Mouse (Mus musculus) kidney, postnatal 14 days (tissue): Measurements from ENCODE around the gene Ubald1.

Experiments used
- DNase-seq: peaks from one replicate; pipeline ENCODE4 v3.0.0; 2022; ENCODE audit warnings: mixed read lengths

Ubald1 gene

DNA sequence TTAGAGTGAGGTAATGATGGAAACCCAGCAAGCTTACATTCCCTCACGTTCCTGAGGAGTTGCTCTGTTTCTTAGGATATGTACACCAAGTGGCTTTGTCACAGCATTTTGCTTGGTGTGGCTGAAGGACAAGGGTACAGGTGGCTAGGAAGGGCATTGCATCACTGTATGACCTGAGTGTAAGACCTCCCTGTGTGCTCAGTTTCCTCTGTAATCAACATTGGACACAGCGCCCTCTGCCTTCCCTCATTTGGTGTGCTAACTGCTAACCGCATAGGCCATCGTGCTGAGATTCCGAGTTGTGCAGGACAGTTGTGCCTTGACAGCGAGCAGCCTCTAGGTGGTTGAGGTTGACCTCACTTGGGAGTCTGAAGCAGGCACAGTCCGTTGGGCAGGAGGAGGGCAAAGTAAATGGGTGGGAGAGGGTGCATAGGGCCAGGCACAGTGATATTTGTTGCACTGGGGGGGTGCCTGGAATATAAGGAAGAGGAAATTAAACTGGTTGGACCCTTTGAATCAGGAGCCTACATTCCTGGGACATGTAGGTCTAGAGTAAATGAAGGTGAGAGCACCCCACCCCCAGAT, 17.1 kb upstream of the Ubald1 start:
- no peak for DNase-seq

- DNase-seq: peak; percentile 71
These were observed 16.3 kb upstream of the Ubald1 start for GRCm38 (mm10) chr16:4896249-4897027.

DNA sequence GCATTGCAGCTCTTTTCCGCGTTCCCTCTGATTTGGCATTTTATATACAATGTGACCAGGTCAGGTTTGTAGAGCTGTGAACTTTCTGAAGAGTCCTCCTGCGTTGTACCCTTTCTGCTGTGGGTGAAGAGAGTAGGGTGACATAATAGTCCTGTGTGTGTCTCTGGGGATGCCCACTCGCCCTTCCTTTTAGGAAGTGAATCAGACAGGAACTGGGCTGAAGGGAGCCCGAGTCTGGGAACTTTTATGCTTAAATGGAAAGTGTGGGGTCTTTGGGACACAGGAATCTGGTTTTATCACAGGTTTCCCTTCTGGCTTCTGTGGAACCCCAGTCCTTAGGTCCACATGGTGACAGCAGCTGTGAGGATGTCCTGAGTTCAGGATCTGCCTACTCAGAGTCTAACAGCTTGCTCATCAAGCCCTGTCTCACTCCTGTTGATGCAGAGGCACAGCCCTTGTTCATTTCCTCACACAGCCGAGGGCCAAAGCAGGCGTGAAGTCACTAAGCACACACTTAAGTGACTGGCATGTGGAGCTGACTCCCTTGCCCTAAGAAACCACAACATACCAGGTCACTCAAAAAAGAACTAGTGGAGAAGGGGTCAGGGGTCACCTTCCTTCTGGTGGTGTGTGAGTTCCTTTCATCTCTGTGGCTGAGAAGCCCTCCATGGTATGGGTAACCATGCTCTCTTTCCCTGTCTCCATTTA, 14.2 kb upstream of the Ubald1 start:
- no peak for DNase-seq

- DNase-seq: no peak
These were observed 12.1 kb upstream of the Ubald1 start for GRCm38 (mm10) chr16:4892171-4892570.

DNA sequence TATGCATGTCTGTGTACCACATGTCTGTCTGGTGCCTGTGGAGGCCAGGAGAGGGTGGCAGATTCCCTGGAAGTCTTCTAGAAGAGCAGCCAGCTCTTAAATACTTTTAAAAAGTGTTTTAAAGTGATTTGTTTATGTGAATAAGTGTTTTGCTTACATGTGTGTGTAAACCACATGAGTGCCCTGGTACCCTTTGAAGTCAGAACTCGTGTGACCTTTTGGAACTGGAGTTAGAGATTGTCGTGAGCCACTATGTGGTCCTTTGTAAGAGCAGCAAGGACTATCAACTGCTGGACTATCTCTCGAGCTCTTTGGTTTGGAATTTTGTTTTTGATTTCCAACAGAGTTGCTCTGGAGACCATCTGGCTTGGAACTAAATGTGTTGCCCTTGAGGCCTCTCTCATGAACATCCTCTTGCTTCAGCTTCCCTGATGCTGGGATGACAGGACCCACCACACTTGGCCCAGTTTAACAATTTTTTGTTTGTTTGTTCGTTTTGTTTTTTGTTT, 10.1 kb upstream of the Ubald1 start:
- DNase-seq: no peak

DNA sequence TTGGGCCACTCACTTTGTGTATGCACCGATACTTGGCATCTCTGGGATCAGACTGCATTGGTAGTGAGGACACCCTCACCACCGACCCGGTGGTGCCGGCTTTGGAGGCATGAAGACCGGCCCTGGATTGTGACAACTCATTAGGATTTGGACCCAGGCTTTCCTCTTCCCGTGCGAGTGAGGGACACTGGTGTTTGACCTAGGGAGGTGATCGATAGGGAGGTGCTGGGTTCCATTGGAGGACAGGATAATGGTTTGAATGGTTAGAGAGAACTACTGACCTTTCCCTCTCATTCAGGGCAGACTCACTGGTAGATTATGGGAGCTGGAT, 6.5 kb upstream of the Ubald1 start:
- no peak for DNase-seq

GRCm38 (mm10) chr16:4885760-4886689, 5.9 kb upstream of the Ubald1 start, which contains the start of gene Mgrn1:
Gene Mgrn1, plus strand, starts transcription at chr16:4886249.
- peak; percentile 94 for DNase-seq

- no peak for DNase-seq
These were observed 4.8 kb upstream of the Ubald1 start for GRCm38 (mm10) chr16:4884930-4885329.

DNA sequence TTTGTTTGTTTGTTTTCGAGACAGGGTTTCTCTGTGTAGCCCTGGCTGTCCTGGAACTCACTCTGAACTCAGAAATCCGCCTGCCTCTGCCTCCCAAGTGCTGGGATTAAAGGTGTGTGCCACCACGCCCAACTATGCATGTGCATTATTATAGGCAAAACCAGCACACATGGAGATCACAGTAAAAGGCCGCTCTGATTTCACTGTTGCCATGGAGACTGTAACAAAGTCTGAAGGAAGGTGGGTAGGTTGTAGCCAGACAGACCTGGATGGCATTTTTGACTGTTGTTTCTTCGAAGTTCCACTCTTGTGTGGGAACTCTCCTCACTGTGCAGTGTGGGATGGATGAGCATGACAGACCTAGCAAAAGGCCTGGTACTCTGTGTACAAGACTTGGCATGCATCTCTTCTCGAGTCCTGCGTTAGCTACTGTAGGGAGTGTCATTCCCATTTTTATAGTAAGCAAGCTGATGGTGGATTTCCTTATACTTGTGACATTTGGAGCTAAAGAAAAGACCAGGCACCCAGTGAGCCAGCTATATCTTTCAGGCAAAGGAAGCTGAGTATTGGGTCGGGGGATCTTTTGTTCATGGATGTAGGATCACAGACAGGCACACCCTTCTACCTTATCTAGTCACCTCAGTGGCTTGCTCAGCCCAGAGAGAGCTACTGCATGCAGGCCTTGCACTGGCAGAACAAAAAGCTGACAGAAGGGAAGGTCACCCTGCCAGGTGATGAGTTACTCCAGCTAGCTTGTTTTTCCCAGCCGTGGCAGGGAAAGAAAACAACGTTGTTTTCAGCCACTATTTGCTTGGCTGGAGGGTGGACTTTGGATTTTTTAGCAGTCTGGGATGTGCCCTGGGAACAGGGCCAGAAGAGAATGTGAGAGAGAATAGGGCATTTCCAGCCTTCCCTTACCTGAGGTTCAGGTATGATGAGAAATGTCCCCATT, 1.6 kb upstream of the Ubald1 start:
- DNase-seq: peak; percentile 72

- peak; percentile 94 for DNase-seq
These were observed 399 bp downstream of the Ubald1 start for GRCm38 (mm10) chr16:4879708-4880124.

DNA sequence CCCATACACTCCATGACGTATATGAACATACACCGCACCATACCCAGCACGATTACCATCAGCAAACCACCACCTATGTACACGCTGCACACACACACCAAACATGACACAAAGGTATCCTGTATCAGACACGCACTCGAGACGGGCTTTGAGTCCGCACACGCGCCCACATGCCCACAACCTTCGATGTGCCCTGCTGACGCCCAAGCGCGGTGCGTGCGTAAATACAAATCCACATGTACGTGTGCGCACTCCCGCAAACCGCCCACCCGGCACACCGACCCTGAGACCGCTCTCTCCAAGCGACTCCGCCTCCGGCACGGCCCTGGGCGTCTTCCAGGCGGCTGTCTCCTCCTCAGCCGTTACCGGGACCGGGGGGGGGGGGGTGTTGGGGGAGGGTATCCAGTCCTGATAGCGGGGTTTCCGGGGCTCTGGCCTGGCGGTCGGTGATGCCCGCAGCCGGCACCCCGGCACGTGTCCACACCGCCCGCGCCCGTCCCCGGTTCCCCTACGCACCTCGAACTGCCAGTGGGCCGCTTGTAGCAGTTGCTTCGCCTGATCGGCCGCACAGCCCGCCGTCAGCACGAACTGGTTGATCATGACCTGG, 911 bp downstream of the Ubald1 start:
- no peak for DNase-seq

DNA sequence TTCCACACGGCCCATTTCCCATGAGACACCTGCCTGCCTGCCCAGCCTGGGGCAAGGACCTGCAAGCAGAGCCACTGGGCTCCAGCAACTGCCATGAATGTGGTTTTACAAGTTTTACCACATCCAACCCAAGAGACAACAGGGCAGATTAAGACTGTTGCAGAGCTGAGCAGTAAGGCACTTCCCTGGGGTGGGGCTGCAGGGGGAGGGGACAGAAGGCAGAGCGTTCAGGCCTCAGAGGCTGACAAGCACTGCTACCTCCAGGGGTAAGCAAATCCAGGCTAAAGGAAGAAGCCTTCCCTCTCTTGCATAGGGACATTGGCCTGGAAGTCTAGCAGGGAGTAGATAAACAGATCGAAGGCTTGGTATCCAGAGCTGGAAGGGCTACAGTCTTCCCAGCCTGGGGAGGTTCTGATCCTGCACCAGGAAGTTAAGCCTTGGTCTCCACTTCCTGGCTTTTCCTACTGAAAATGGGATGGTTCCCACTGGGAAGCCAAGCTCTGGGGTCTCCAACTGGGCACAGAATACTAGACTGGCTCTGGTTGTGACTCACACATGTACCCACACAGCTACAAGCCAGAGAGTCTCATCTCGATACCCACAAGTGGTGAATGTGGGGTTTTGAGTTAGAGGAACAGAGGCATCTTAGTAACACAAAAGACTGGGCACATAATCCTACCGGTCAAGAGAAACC, 1.8 kb downstream of the Ubald1 start:
- DNase-seq: peak; percentile 56

DNA sequence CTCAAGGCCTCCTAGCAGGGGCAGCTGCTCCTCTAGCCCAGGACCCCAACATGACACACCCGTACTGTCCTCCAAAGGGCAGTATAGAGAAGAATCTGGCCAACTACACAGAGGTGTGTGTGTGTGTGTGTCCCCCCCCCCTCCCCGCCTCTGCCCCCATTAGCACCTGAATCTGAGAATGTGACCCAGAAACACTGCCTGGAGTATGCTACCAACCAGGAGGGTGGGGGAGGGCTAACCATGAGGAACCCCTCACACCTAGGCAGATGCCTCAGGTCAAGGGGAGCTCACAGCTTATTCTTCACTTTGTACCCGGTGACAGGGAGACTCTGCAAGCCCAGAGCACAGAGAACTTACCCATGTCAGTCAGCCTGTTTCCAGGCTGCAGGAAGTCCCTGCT, 2.4 kb downstream of the Ubald1 start:
- no peak for DNase-seq

DNA sequence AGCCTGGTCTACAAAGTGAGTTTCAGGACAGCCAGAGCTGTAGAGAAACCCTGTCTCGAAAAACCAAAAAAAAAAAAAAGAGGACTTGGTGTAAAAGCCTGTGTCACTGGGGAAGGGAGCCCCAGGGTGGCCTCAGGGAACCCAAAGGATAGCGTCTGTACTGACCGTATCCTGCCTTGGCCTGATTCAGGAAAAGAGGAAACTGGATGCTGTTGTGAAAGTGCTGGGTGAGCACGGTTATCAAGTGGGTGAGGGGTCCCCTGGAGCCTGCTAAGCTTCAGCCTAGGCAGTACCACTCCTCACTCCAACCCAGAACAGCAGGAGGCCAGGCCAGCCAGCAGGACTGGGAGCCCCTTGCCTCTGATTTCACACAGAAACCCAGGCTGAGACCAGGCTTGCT, 2.9 kb downstream of the Ubald1 start:
- no peak for DNase-seq

DNA sequence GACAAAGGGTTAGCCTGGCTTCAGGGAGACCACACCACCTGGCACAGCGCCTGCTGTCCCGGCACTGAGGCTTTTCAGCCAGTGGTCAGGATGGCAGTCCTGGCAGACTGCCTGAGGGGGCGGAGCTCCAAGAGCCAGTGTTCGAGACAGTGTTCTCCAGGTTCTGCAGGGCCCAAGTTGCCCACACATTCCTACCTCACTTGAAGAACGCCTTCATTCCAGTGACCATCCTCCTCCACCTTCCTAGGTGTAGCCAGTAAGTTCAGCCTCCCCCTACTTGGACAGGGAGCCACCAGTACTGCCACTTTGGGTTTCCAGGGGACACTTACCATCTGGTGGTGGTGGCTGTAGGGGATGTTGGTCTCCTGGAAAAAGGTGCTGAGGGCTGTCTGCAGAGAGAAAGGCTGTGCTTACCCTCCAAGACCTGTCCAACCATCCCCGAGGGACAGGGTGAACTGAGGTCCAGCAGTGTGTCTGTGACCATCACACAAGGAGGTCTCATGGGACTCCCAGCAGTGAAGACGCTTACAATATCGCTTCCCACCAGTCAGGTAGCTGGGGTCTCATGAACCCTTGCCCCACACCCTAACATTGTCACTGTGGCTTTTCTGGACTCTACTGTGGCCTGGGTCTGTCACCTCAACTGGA, 4.0 kb downstream of the Ubald1 start:
- peak; percentile 89 for DNase-seq

GRCm38 (mm10) chr16:4875198-4876032, 4.7 kb downstream of the Ubald1 start:
- DNase-seq: no peak

GRCm38 (mm10) chr16:4871926-4872325, 8.2 kb downstream of the Ubald1 start:
- no peak for DNase-seq

DNA sequence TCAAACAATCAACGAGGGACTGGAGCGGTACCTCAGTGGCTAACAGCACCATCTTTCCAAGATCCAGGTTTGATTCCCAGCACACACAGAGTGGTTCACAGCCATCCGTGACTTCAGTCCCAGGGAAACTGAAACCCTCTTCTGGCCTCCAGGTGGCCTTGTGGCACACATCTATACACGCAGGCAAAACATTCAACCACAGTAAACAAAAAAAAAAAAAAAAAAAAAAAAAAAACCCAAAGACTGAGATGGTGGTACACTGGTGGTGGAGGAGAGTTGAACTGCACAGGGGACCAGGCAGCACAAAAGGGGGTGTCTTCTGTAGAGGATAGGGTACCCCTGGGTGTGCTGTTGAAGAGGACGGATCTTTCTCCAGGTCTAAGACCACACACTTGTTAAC, 9.6 kb downstream of the Ubald1 start:
- no peak for DNase-seq
